Mouse (Mus musculus) kidney, adult 2 months (tissue): ENCODE measurements around the gene Rrp7a.

Source experiments
- CTCF ChIP-seq: fragments of 200-500 bp; conservative IDR thresholded peaks from 2 replicates; pipeline ENCODE4 v1.5.1; 2011; ENCODE audit warnings: low read depth, mild to moderate bottlenecking, control low read depth, low read length, moderate library complexity, mixed read lengths; ENCODE audit not compliant: insufficient read depth, insufficient read length
- POLR2A ChIP-seq: fragments of 200-500 bp; IDR thresholded peaks from one replicate; pipeline ENCODE4 v1.6.1; 2011; ENCODE audit warnings: low read depth, low read length, control low read depth

- TF ChIP-seq POLR2A, result no peak
- TF ChIP-seq CTCF, result no peak
Measured at GRCm38 (mm10) chr15:83114106-83114505, 8.5 kb downstream of the Rrp7a start.
